15 mouse cellular contexts compared by ENCODE assay signal in genomic region chr2:70292776-70293175, GRCm38 (mm10).
"Had no signal": no experiment of that assay in that cellular context is flagged by ENCODE, and none has a peak within 500 bp of the region (broad histone marks: within the 10 kb centered on the region; RNA-seq: fewer than 3 reads in every experiment).

No protein-coding gene starts in this region.

- H3K4me3 ChIP-seq: neural tube, embryonic 12.5 days; neural tube, embryonic 13.5 days; neural tube, embryonic 15.5 days; stomach, embryonic 15.5 days had no signal

- DNase-seq: right cerebral cortex, adult 18-20 months; right cerebral cortex, postnatal 14 days; right cerebral cortex, postnatal 25 days; right cerebral cortex, postnatal 4 days; spleen, adult 18-20 months; thymus, adult 18-20 months; thymus, adult 2 months; thymus, postnatal 14 days; thymus, postnatal 25 days; thymus, postnatal 36 days; thymus, postnatal 4 days had no signal

- H3K9me3 ChIP-seq: neural tube, embryonic 12.5 days; neural tube, embryonic 13.5 days; neural tube, embryonic 15.5 days; stomach, embryonic 15.5 days had no signal

- H3K27me3 ChIP-seq: neural tube, embryonic 12.5 days; neural tube, embryonic 13.5 days; neural tube, embryonic 15.5 days; stomach, embryonic 15.5 days had no signal

- H3K4me1 ChIP-seq: neural tube, embryonic 12.5 days; neural tube, embryonic 13.5 days; neural tube, embryonic 15.5 days; stomach, embryonic 15.5 days had no signal

- H3K36me3 ChIP-seq: neural tube, embryonic 12.5 days; neural tube, embryonic 13.5 days; neural tube, embryonic 15.5 days; stomach, embryonic 15.5 days had no signal
